Mouse (Mus musculus) limb, embryonic 11.5 days (tissue): ENCODE measurements at regions not wholly inside any gene's neighbourhood (a gene's known extent, or its start where the extent isn't known, plus 50 kb on each side); places are given as distances from the start of the nearest gene placed in this dataset.
"Not testable (repeated sequence)": the region's sequence is repeated elsewhere in the genome, so short reads cannot be mapped to it uniquely, and the experiment has no call there.

Source experiments
- ATAC-seq: fragments of 200-750 bp; cut with Nextera tagmentation; 2 replicates; pipeline ENCODE4 v1.8.0; 2017; ENCODE audit warnings: low read depth; ENCODE audit not compliant: insufficient number of reproducible peaks, low FRiP score, low TSS enrichment
- DNase-seq: peaks from one replicate; pipeline ENCODE4 v3.0.0-alpha.2; 2015; ENCODE audit warnings: low spot score
- H3K27ac ChIP-seq: fragments of 300-500 bp; sonication (generic); replicated peaks from 2 replicates; pipeline ENCODE4 v1.5.1; 2014; ENCODE audit warnings: low read depth, mild to moderate bottlenecking, low read length
- H3K27me3 ChIP-seq: fragments of 300-500 bp; sonication (generic); 2 replicates; pipeline ENCODE4 v1.6.1; 2014; ENCODE audit warnings: mild to moderate bottlenecking, low read length, mixed read lengths; ENCODE audit not compliant: control insufficient read depth, insufficient read depth
- H3K36me3 ChIP-seq: fragments of 300-500 bp; sonication (generic); 2 replicates; pipeline ENCODE4 v1.6.1; 2014; ENCODE audit warnings: mild to moderate bottlenecking, low read length, moderate library complexity, mixed read lengths; ENCODE audit not compliant: control insufficient read depth, insufficient read depth
- H3K4me1 ChIP-seq: fragments of 300-500 bp; sonication (generic); 2 replicates; pipeline ENCODE4 v1.6.1; 2014; ENCODE audit warnings: low read length, mixed read lengths; ENCODE audit not compliant: control insufficient read depth, insufficient read depth
- H3K4me2 ChIP-seq: fragments of 300-500 bp; sonication (generic); 2 replicates; pipeline ENCODE4 v1.6.1; 2014; ENCODE audit warnings: low read depth, mild to moderate bottlenecking, moderate library complexity; ENCODE audit not compliant: severe bottlenecking
- H3K4me3 ChIP-seq: fragments of 300-500 bp; sonication (generic); 2 replicates; pipeline ENCODE4 v1.5.1; 2014; ENCODE audit warnings: low read depth, low read length
- H3K9ac ChIP-seq: fragments of 300-500 bp; sonication (generic); 2 replicates; pipeline ENCODE4 v1.6.1; 2014; ENCODE audit warnings: mild to moderate bottlenecking, low read length
- H3K9me3 ChIP-seq: fragments of 300-500 bp; sonication (generic); 2 replicates; pipeline ENCODE4 v1.6.1; 2016; ENCODE audit warnings: low read length; ENCODE audit not compliant: control insufficient read depth
- whole genome bisulfite sequencing: fragments of 180-500 bp; shearing (Covaris S2); extraction: QIAGEN DNeasy Blood & Tissue Kit; methylation state at CpG from one replicate; pipeline ENCODE4 v1.1.7; 2014; 5-methylcytosine and 5-hydroxymethylcytosine counted together

- not testable (repeated sequence) for H3K4me1 ChIP-seq, H3K9me3 ChIP-seq, H3K36me3 ChIP-seq, ATAC-seq, H3K27me3 ChIP-seq, H3K9ac ChIP-seq, H3K27ac ChIP-seq, DNase-seq, H3K4me2 ChIP-seq, H3K4me3 ChIP-seq
- whole genome bisulfite sequencing, result no CpG with 5 or more reads among the region's 1 CpGs
Observed at GRCm38 (mm10) chr14:53032498-53032897, 536.9 kb upstream of the Olfr1507 start.

GRCm38 (mm10) chr14:53030227-53030626 lies 534.7 kb upstream of the Olfr1507 start:
- not testable (repeated sequence) for DNase-seq, H3K4me1 ChIP-seq, H3K4me3 ChIP-seq, H3K4me2 ChIP-seq, H3K27me3 ChIP-seq, ATAC-seq, H3K9me3 ChIP-seq, H3K27ac ChIP-seq, H3K36me3 ChIP-seq, H3K9ac ChIP-seq
- no CpG with 5 or more reads among the region's 4 CpGs for WGBS

GRCm38 (mm10) chr14:53026958-53027357 lies 531.4 kb upstream of the Olfr1507 start:
- H3K9me3 ChIP-seq, H3K4me1 ChIP-seq, H3K27ac ChIP-seq, DNase-seq, H3K9ac ChIP-seq, H3K27me3 ChIP-seq, H3K36me3 ChIP-seq, H3K4me3 ChIP-seq, ATAC-seq, H3K4me2 ChIP-seq: not testable (repeated sequence)
- no CpG with 5 or more reads among the region's 1 CpGs for WGBS

DNA sequence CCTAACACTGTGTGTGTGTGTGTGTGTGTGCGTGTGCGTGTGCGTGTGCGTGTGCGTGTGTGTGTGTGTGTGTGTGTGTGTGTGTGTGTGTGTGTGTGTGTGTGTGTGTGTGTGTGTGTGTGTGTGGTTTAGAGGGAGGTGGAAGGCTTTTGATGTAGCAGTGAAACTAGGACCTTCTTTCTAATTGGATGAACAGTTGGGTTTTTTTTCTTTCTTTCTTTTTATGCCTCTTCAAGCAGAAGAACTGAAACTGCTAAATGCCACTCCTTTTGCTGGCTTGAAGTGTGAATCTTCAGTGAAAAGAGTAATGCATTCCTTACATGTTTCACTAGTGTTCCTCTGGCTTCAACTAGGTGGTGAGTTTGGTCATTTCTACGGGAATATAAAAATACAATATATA lies 524.6 kb upstream of the Olfr1507 start:
- not testable (repeated sequence) for DNase-seq, H3K27ac ChIP-seq, H3K36me3 ChIP-seq, H3K9ac ChIP-seq, H3K27me3 ChIP-seq, H3K4me2 ChIP-seq, ATAC-seq, H3K4me1 ChIP-seq, H3K9me3 ChIP-seq, H3K4me3 ChIP-seq
- WGBS, result no CpG with 5 or more reads among the region's 6 CpGs

DNA sequence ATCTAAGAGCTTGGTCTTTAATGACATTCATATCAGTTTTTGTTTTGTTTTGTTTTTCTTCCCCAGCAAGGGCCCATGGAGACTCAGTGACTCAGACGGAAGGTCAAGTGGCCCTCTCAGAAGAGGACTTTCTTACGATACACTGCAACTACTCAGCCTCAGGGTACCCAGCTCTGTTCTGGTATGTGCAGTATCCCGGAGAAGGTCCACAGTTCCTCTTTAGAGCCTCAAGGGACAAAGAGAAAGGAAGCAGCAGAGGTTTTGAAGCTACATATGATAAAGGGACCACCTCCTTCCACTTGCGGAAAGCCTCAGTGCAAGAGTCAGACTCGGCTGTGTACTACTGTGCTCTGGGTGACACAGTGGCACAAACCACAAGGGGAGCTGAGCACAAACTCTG lies 512.2 kb upstream of the Olfr1507 start:
- H3K4me2 ChIP-seq, ATAC-seq, DNase-seq, H3K27me3 ChIP-seq, H3K4me3 ChIP-seq, H3K4me1 ChIP-seq, H3K27ac ChIP-seq, H3K9me3 ChIP-seq, H3K36me3 ChIP-seq, H3K9ac ChIP-seq: not testable (repeated sequence)
- WGBS, result no CpG with 5 or more reads among the region's 5 CpGs

GRCm38 (mm10) chr14:53007323-53007722 lies 511.8 kb upstream of the Olfr1507 start:
- H3K27ac ChIP-seq, DNase-seq, H3K36me3 ChIP-seq, H3K27me3 ChIP-seq, H3K4me1 ChIP-seq, H3K4me2 ChIP-seq, ATAC-seq, H3K9ac ChIP-seq, H3K9me3 ChIP-seq, H3K4me3 ChIP-seq: not testable (repeated sequence)
- no CpG with 5 or more reads among the region's 4 CpGs for WGBS

DNA sequence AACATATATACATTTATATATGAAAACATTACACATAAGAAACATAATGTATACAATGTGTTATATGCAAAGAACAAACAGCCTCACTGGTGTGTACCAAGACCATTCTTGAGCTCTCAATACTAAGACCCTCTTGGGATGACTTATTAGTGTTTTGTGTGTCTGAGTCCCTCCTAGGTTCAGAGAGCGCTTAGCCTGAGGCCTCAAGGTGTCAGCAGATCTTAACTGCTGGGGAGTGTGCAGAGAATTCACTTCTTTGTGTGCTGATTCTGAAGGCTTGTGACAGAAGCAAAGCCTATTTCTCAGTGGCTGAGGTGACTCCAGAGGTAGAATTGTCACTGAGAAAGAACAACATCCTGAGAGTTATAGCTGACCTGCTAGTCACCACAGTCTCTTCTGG lies 505.7 kb upstream of the Olfr1507 start:
- H3K27me3 ChIP-seq, H3K4me3 ChIP-seq, H3K36me3 ChIP-seq, H3K27ac ChIP-seq, H3K4me2 ChIP-seq, H3K9me3 ChIP-seq, H3K9ac ChIP-seq, ATAC-seq, H3K4me1 ChIP-seq, DNase-seq: not testable (repeated sequence)
- WGBS, result 74% methylated on average over 1 of the region's 1 CpGs

DNA sequence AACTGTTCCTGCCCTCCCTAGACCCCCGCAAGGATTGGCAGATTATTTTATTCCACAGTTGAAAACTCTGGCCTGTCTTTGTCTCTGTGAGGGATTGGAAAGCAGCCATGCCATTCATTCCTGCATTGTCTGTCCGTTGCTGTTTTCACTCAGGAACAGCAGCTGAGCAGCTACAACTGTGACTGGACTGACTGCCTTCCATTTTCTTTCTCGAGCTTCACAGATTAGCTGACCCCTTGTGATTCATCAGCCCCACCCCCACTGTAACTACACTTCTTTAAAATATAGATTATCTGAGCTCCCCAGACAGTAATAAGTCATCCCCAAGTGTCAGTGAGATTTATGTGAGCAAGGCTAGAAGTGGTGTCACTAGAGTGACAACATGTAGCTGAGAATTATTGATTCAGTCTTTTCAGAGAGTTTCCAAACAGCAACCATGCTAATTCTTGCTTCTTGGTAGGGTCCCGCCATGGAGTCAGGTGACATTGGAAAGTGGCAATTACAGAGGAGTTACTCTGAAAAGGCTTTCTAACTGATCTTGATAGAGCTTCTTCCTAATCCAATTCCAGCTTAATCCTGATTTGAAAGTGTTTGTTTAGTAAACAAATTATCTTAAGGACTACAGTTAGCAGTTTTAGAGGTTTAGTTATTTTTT lies 496.7 kb upstream of the Olfr1507 start:
- not testable (repeated sequence) for ATAC-seq, H3K27ac ChIP-seq, H3K27me3 ChIP-seq, H3K9me3 ChIP-seq, H3K9ac ChIP-seq, H3K4me2 ChIP-seq, H3K36me3 ChIP-seq, H3K4me3 ChIP-seq, DNase-seq, H3K4me1 ChIP-seq
- WGBS, result 60% methylated on average over 1 of the region's 4 CpGs

- no CpG with 5 or more reads among the region's 3 CpGs for WGBS
Observed at GRCm38 (mm10) chr14:52991328-52991665, 495.7 kb upstream of the Olfr1507 start.

More at GRCm38 (mm10) chr14:52991328-52991665, 495.7 kb upstream of the Olfr1507 start:
- not testable (repeated sequence) for ATAC-seq, H3K27ac ChIP-seq, H3K4me3 ChIP-seq, H3K36me3 ChIP-seq, DNase-seq, H3K9me3 ChIP-seq, H3K27me3 ChIP-seq, H3K4me1 ChIP-seq, H3K4me2 ChIP-seq, H3K9ac ChIP-seq
